Mouse (Mus musculus) adipocyte (in vitro differentiated cells): ENCODE data around the gene Poldip2.

Source experiments
- DNase-seq: peaks from one replicate; pipeline ENCODE4 v3.0.0-alpha.2; 2016; ENCODE audit warnings: low spot score

Gene Poldip2

GRCm38 (mm10) chr11:78544449-78545111 is 32.6 kb downstream of the Poldip2 start:
- no peak for DNase-seq

GRCm38 (mm10) chr11:78545181-78545580 is 33.2 kb downstream of the Poldip2 start:
- no peak for DNase-seq

- peak; percentile 45 for DNase-seq
Observed at GRCm38 (mm10) chr11:78547718-78548460, 35.9 kb downstream of the Poldip2 start.

- peak; percentile 37 for DNase-seq
Observed at GRCm38 (mm10) chr11:78549491-78549987, 37.5 kb downstream of the Poldip2 start.

GRCm38 (mm10) chr11:78550168-78551058 is 38.4 kb downstream of the Poldip2 start, which contains the start of gene Tmem97:
Tmem97 (minus strand) TSS chr11:78550777.
- DNase-seq: peak; percentile 97

GRCm38 (mm10) chr11:78551059-78551398 is 39.0 kb downstream of the Poldip2 start:
- no peak for DNase-seq

GRCm38 (mm10) chr11:78555623-78556022 is 43.6 kb downstream of the Poldip2 start:
- no peak for DNase-seq

- DNase-seq: no peak
Observed at GRCm38 (mm10) chr11:78556070-78556469, 44.1 kb downstream of the Poldip2 start.

GRCm38 (mm10) chr11:78557241-78557640 is 45.2 kb downstream of the Poldip2 start:
- no peak for DNase-seq

- peak; percentile 80 for DNase-seq
Observed at GRCm38 (mm10) chr11:78560447-78560846, 48.5 kb downstream of the Poldip2 start.

- DNase-seq: no peak
Observed at GRCm38 (mm10) chr11:78566775-78567174, 54.8 kb downstream of the Poldip2 start.

- DNase-seq: no peak
Observed at GRCm38 (mm10) chr11:78567614-78568013, 55.6 kb downstream of the Poldip2 start.

- no peak for DNase-seq
Observed at GRCm38 (mm10) chr11:78568827-78569226, 56.8 kb downstream of the Poldip2 start.

GRCm38 (mm10) chr11:78569806-78570205 is 57.8 kb downstream of the Poldip2 start:
- DNase-seq: no peak

- DNase-seq: no peak
Observed at GRCm38 (mm10) chr11:78571441-78571840, 59.4 kb downstream of the Poldip2 start.

GRCm38 (mm10) chr11:78571854-78572253 is 59.9 kb downstream of the Poldip2 start:
- DNase-seq: no peak
